Mouse (Mus musculus) heart, postnatal 0 days (tissue): ENCODE results near the gene Pigf. TPM values are rescaled to one million over a fixed set of nuclear protein-coding genes. Genes with fewer than 3 reads are reported as not detected.

ENCODE experiments used
- ATAC-seq: fragments of 200-750 bp; cut with Nextera tagmentation; 2 replicates; pipeline ENCODE4 v1.8.0; 2017; ENCODE audit warnings: low read depth, moderate number of reproducible peaks, moderate library complexity; ENCODE audit not compliant: insufficient read depth
- DNase-seq: peaks from one replicate; pipeline ENCODE4 v3.0.0-alpha.2; 2016; ENCODE audit warnings: low spot score
- H3K27ac ChIP-seq: fragments of 300-500 bp; sonication (generic); 2 replicates; pipeline ENCODE4 v1.5.1; 2014; ENCODE audit warnings: low read depth, mild to moderate bottlenecking
- H3K27me3 ChIP-seq: fragments of 300-500 bp; sonication (generic); 2 replicates; pipeline ENCODE4 v1.6.1; 2014; ENCODE audit warnings: low read length, mixed read lengths; ENCODE audit not compliant: control insufficient read depth, insufficient read depth
- H3K36me3 ChIP-seq: fragments of 300-500 bp; sonication (generic); replicated peaks from 2 replicates; pipeline ENCODE4 v1.6.1; 2014; ENCODE audit warnings: low read length, mixed read lengths; ENCODE audit not compliant: control insufficient read depth, insufficient read depth
- H3K4me1 ChIP-seq: fragments of 300-500 bp; sonication (generic); 2 replicates; pipeline ENCODE4 v1.6.1; 2014; ENCODE audit warnings: antibody characterized with exemption; ENCODE audit not compliant: control insufficient read depth, insufficient read depth
- H3K4me2 ChIP-seq: fragments of 300-500 bp; sonication (generic); 2 replicates; pipeline ENCODE4 v1.6.1; 2014; ENCODE audit warnings: low read depth, mild to moderate bottlenecking, low read length, moderate library complexity
- H3K4me3 ChIP-seq: fragments of 300-500 bp; sonication (generic); 2 replicates; pipeline ENCODE4 v1.5.1; 2014; ENCODE audit warnings: low read depth, low read length
- H3K9ac ChIP-seq: fragments of 300-500 bp; sonication (generic); replicated peaks from 2 replicates; pipeline ENCODE4 v1.6.1; 2014; ENCODE audit warnings: low read depth, low read length, mixed read lengths
- H3K9me3 ChIP-seq: fragments of 300-500 bp; sonication (generic); replicated peaks from 2 replicates; pipeline ENCODE4 v1.6.1; 2016; ENCODE audit warnings: low read length; ENCODE audit not compliant: control insufficient read depth
- CTCF ChIP-seq: IDR thresholded peaks from 2 replicates; pipeline ENCODE4 v1.5.1; 2016; ENCODE audit warnings: antibody characterized with exemption, control low read depth, low read depth
- EP300 ChIP-seq: IDR thresholded peaks from 2 replicates; pipeline ENCODE4 v1.6.1; 2016; ENCODE audit warnings: antibody characterized with exemption, low read depth
- WGBS: fragments of 180-500 bp; shearing (Covaris S2); extraction: QIAGEN DNeasy Blood & Tissue Kit; methylation state at CpG from one replicate; pipeline ENCODE4 v1.1.7; 2014; 5-methylcytosine and 5-hydroxymethylcytosine counted together
- polyA plus RNA-seq: library from polyadenylated mRNA; unstranded; fragments of >200 nt; fragmentation: Nextera tagmentation; extraction: Ambion mirVana; gene quantifications from 2 replicates; pipeline ENCODE4 v1.2.1, GENCODE M21; 2015
- total RNA-seq: library from RNA; depleted of rRNA; stranded (reverse); fragments of >200 nt; gene quantifications from 2 replicates; pipeline ENCODE4 v1.2.3, GENCODE M21; 2014; ENCODE audit warnings: low replicate concordance

The Pigf gene
- total and polyA plus RNA-seq, 2 experiments from 2014 or later: 9.0 to 10.1 TPM

DNA sequence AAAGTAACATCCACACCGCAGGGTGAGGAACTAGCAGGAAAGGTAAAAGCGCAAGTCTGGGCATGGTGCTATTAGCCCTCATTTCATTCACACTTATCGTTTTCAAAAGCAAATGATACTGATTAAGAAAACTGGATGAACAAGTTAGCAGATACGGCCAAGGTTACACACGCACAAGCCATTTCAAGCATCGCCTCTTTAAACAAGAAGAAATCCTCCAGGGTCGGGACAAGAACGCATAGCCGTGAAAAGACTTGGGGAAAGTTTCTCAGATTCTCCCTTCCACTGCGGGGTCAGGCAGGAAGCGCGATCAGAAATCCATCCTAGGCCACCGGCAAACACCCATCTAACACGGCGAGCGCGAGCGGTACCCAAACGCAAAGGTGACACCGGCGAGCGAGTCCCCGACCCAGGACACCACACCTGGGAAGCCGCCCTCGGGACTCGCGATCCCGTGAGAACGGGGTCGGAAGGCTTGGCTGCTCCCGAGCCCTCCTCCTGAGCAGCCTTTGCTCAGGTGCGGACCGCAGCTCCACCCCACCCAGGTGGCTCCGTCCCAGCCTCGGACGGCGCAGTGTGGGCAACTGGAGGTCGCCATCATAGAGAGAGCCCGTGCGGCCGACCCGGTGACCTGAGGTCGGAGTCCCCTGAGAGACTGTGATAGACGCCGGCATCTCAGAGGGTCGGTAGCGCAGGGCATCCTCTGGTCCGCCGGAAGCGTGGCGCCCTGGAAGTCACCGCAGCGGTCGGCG, 539 bp downstream of the Pigf start:
- peak overlapping the region; percentile 99 for H3K4me2 ChIP-seq
- peaks cover 10% of the 10 kb centered on the region; the same call in 1 of the 2 replicates for H3K36me3 ChIP-seq
- peaks cover 6% of the 10 kb centered on the region; the same call in 1 of the 2 replicates for H3K4me1 ChIP-seq
- peak overlapping the region; percentile 74 for H3K4me3 ChIP-seq
- 2% methylated on average over 55 of the region's 55 CpGs for WGBS
- peak overlapping the region; percentile 57 for H3K9ac ChIP-seq
- TF ChIP-seq CTCF: no peak
- TF ChIP-seq EP300: no peak
- DNase-seq: no peak
- H3K9me3 ChIP-seq: no peaks in the 10 kb centered on the region
- peak; percentile 40 for ATAC-seq
- no peaks in the 10 kb centered on the region for H3K27me3 ChIP-seq
- no peak overlapping the region for H3K27ac ChIP-seq

DNA sequence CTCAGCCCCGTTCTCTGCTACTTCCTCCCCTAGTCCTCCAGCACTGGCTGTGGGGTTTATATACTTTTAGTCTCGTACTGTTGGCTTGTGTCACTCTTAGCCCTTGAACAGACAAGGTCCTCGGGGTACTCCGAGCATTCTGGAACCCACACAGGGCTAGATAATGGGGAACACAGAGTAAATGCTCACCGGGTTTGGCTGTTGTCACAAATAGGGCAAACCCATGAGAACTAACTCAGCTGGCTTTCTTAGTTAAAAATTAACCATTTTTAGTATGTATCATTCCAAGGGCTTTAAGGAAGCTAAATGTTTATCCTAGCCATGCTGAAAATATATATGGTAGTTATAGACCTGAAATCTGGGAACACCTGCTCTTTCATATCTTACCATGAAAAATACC, 5.5 kb downstream of the Pigf start:
- H3K9ac ChIP-seq: no peak overlapping the region
- H3K27me3 ChIP-seq: no peaks in the 10 kb centered on the region
- H3K9me3 ChIP-seq: no peaks in the 10 kb centered on the region
- no peak overlapping the region for H3K27ac ChIP-seq
- no peak overlapping the region for H3K4me2 ChIP-seq
- ATAC-seq (no peak), DNase-seq (no peak)
- 86% methylated on average over 5 of the region's 5 CpGs for WGBS
- H3K4me3 ChIP-seq: no peak overlapping the region
- H3K36me3 ChIP-seq: peaks cover 6% of the 10 kb centered on the region; the same call in 1 of the 2 replicates
- H3K4me1 ChIP-seq: peaks cover 5% of the 10 kb centered on the region; the same call in 1 of the 2 replicates
- TF ChIP-seq CTCF (no peak), EP300 (no peak)

GRCm38 (mm10) chr17:87011301-87012019, 13.7 kb downstream of the Pigf start:
- TF ChIP-seq EP300 (no peak), CTCF (no peak)
- DNase-seq (no peak), ATAC-seq (no peak)
- Histone ChIP-seq H3K4me2 (no peak overlapping the region), H3K9ac (no peak overlapping the region), H3K27me3 (no peaks in the 10 kb centered on the region), H3K4me1 (no peaks in the 10 kb centered on the region), H3K9me3 (no peaks in the 10 kb centered on the region), H3K27ac (no peak overlapping the region), H3K4me3 (no peak overlapping the region), H3K36me3 (no peaks in the 10 kb centered on the region)
- 71% methylated on average over 13 of the region's 13 CpGs for WGBS

DNA sequence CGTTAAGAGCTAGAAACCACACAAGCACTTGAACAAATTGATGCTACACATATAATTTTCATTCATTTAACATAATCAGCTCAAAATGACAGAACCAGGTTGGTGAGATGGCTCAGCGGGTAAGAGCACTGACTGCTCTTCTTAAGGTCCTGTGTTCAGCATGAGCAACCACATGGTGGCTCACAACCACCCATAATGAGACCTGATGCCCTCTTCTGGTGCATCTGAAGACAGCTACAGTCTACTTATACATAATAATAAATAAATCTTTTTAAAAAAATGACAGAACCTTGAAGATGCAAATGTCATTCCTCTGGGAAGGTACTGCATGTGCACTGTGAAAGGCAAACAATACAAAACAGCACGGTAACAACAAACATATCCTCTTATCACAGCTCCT, 16.3 kb downstream of the Pigf start:
- H3K27me3 ChIP-seq: no peaks in the 10 kb centered on the region
- H3K27ac ChIP-seq: no peak overlapping the region
- no peaks in the 10 kb centered on the region for H3K36me3 ChIP-seq
- DNase-seq (no peak), ATAC-seq (no peak)
- H3K4me1 ChIP-seq: no peaks in the 10 kb centered on the region
- TF ChIP-seq EP300: no peak
- TF ChIP-seq CTCF: peak; percentile 20; the same call in 1 of the 2 replicates
- no peak overlapping the region for H3K9ac ChIP-seq
- 90% methylated on average over 3 of the region's 3 CpGs for WGBS
- no peak overlapping the region for H3K4me2 ChIP-seq
- no peaks in the 10 kb centered on the region for H3K9me3 ChIP-seq
- no peak overlapping the region for H3K4me3 ChIP-seq

DNA sequence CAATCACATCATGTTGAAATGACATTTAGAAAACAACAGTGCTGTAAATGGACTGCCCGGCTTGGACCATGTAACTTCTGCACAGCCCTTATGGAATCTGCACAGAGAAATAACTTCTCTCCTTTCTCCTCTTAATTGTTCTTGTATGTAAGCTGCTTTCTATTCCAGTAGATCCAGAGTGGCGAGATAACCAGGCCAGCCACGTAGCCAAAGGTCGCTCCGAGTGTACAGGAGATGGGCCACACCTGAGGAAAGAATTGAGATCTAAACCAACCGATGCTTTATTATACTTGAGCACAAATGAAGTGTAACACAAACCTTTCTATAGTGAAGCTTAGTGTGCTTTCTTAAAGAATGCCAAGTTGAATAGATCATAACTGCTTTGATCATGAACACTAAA, 27.9 kb downstream of the Pigf start:
- 77% methylated on average over 6 of the region's 6 CpGs for WGBS
- TF ChIP-seq EP300: no peak
- TF ChIP-seq CTCF: no peak
- Histone ChIP-seq H3K9me3 (no peaks in the 10 kb centered on the region), H3K4me2 (no peak overlapping the region), H3K36me3 (peaks cover 48% of the 10 kb centered on the region), H3K9ac (no peak overlapping the region), H3K4me3 (no peak overlapping the region), H3K27me3 (no peaks in the 10 kb centered on the region), H3K27ac (no peak overlapping the region), H3K4me1 (no peaks in the 10 kb centered on the region)
- no peak for ATAC-seq
- no peak for DNase-seq
